Mouse (Mus musculus) brain, embryonic 14.5 days (tissue): ENCODE measurements around the gene Htra3. TPM values are rescaled to one million over a fixed set of nuclear protein-coding genes. Genes with fewer than 3 reads are reported as not detected.

Experiments
- DNase-seq: peaks from one replicate; pipeline ENCODE4 v3.0.0-alpha.2; 2011; ENCODE audit warnings: low read depth
- CTCF ChIP-seq: fragments of 200-500 bp; IDR thresholded peaks from 2 replicates; pipeline ENCODE4 v1.5.1; 2012; ENCODE audit warnings: inconsistent platforms, mild to moderate bottlenecking, moderate library complexity, borderline replicate concordance; ENCODE audit not compliant: insufficient read depth, insufficient read length; ENCODE audit errors: extremely low read depth
- POLR2A ChIP-seq: fragments of 200-500 bp; IDR thresholded peaks from 2 replicates; pipeline ENCODE4 v1.6.1; 2012; ENCODE audit warnings: mild to moderate bottlenecking, inconsistent platforms, borderline replicate concordance; ENCODE audit not compliant: poor library complexity, insufficient read depth, insufficient read length, severe bottlenecking; ENCODE audit errors: extremely low read depth
- polyA plus RNA-seq: library from polyadenylated mRNA; depleted of rRNA; stranded (reverse); fragments of >200 nt; gene quantifications from 2 replicates; pipeline ENCODE4 v1.2.3, GENCODE M21; 2012

Gene Htra3
- polyA plus RNA-seq, 1 experiment: 14.8 TPM

DNA sequence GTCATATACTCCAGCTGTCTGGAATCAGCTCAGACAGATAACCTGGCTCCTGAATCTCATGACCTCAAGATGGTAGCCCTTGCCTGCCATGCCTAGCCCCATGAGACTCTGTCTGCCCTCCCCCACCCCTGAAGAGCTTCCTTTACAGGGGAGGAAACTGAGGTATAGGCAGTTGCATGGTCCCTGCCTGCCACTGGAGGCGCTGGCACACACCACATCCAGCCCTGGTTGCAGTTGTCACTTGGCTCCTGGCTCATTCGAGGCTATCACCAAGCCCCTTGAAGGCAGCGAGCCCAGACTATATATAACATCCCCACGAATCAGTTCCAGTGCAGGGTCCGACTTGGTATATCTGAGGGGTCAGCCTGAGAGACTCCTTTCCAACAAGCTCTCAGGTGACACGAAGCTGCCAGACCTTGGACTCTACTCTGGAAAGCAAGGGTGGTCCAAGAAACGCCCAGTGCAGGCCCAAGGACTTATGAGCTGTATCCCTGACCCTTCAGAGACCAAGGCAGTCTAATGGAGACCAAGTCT is 52.2 kb downstream of the Htra3 start:
- TF ChIP-seq POLR2A (no peak), CTCF (peak; percentile 38; the same call in 1 of the 2 replicates)
- DNase-seq: no peak

- TF ChIP-seq POLR2A: no peak
- no peak for TF ChIP-seq CTCF
- DNase-seq: no peak
These were observed 53.2 kb downstream of the Htra3 start for GRCm38 (mm10) chr5:35626408-35626807.

DNA sequence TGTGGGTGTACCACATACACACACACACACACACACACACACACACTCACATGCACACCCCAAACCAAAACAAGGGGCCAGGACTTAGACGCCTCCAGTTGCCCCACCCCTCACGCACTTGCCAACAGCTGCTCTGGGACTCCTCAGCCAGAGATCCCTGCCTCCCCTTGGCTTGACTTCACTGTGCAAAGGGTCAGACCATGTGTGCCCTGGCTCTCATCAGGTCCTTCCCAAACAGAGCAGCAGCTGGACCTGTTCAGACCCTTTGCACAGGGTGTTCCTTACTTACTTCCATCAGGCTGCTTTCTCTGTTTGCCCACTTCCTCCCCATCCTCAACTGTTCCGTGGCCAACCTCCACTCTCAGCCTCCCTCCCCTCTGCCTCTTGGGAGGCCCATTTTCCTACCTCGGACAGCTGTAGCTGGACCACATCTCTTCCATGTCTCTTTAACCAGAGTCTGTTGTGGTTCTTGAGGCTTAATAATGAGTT is 54.8 kb downstream of the Htra3 start:
- no peak for TF ChIP-seq CTCF
- TF ChIP-seq POLR2A: no peak
- DNase-seq: no peak

DNA sequence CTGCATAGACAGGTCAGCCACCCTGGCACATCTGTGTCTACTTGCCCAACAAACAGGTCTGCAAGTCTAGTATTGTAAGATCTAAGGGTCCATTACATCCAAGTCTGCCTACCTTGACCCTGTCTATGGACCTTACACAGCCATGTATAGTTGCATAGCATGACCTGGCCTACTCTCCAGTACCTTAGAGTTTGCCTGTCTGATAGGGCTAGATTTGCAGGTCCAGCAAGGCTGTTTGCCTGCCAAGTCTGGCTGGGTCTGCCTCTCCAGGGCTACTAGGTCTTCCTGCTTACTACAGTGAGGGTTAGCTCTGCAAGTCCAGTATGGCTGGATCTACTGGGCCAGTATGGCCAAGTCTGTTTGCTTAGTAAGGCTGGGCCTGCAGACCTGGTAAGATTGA is 55.8 kb downstream of the Htra3 start:
- TF ChIP-seq POLR2A (no peak), CTCF (no peak)
- DNase-seq: no peak

GRCm38 (mm10) chr5:35621114-35621513 is 58.5 kb downstream of the Htra3 start:
- DNase-seq: no peak
- no peak for TF ChIP-seq CTCF
- no peak for TF ChIP-seq POLR2A

GRCm38 (mm10) chr5:35616943-35617342 is 62.6 kb downstream of the Htra3 start:
- peak; percentile 35 for DNase-seq

GRCm38 (mm10) chr5:35612722-35613121 is 66.9 kb downstream of the Htra3 start:
- TF ChIP-seq CTCF (no peak), POLR2A (no peak)
- no peak for DNase-seq

More at GRCm38 (mm10) chr5:35616943-35617342, 62.6 kb downstream of the Htra3 start:
- TF ChIP-seq CTCF (no peak), POLR2A (no peak)

DNA sequence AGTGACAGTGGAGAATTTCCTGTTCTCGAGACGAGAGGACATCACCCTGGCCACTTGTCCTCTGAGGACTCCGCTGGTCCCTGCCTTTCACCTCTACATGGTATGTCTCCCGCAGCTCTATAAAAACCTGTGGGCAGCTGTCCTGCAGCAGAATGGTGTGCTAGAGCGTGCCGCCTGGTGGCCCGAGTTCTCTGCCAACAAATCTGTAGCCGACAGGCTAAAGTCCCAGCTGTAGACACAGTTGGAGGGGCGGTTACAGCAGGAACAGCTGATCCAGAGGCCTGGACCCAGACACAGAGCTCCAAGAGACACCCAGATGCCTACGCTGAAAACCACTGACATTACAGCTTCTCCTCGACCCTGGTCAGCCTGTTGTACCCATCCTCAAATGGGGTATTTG is 67.7 kb downstream of the Htra3 start:
- DNase-seq: no peak
- no peak for TF ChIP-seq CTCF
- no peak for TF ChIP-seq POLR2A

GRCm38 (mm10) chr5:35611170-35611569 is 68.4 kb downstream of the Htra3 start:
- no peak for DNase-seq
- TF ChIP-seq CTCF: no peak
- TF ChIP-seq POLR2A: no peak

GRCm38 (mm10) chr5:35610381-35610780 is 69.2 kb downstream of the Htra3 start:
- TF ChIP-seq POLR2A: no peak
- TF ChIP-seq CTCF: no peak
- DNase-seq: no peak

- TF ChIP-seq CTCF (no peak), POLR2A (no peak)
- no peak for DNase-seq
These were observed 69.6 kb downstream of the Htra3 start for GRCm38 (mm10) chr5:35609971-35610370.

DNA sequence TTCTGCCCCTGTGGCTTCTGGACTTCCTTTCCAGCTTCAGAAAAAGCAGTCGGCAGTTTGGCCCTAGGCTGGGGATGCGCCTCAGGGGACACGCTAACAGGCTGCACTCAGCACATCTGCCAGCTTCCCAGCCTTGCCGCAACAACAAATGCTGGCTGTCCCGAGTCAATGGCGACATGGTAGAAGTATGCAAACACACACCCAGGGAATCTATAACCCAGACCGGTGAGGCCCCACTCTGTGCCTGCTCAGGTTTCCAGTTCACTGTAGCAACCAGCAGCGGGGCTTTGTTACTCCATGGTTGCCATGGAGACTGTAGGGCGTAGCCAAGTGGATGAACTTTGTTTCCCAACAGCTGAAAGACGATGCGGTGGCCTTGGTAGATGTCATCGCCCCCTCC is 70.2 kb downstream of the Htra3 start:
- DNase-seq: peak; percentile 71
- TF ChIP-seq POLR2A (no peak), CTCF (no peak)

DNA sequence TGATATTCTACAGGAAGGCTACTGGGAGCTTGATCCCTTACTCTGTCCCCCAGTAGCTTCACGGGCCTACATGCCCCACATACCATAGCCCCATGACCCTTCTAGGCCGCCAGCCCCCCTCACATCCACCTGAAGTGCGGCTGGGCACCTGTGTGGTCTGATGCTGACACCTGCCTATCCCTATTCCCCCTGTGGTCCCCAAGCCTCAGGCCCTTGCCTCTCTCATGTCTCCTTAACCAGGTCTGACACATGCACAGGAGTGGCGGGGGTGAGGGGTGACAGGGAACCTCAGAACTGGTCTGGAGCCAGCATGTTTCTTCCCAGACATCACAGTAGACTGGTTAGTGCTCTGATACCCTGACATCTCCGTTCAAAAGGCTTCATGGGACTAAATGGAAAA is 71.0 kb downstream of the Htra3 start:
- no peak for TF ChIP-seq POLR2A
- no peak for TF ChIP-seq CTCF
- no peak for DNase-seq

GRCm38 (mm10) chr5:35607784-35608183 is 71.8 kb downstream of the Htra3 start:
- TF ChIP-seq POLR2A (no peak), CTCF (no peak)
- DNase-seq: no peak
